Mouse (Mus musculus) stomach, postnatal 0 days (tissue): ENCODE data around the gene Fam53b. TPM values are rescaled to one million over a fixed set of nuclear protein-coding genes. Genes with fewer than 3 reads are reported as not detected.
A peak's percentile ranks its signal among the peaks of the same experiment; 100 is the strongest.

Experiments used
- ATAC-seq: fragments of 200-750 bp; cut with Nextera tagmentation; 2 replicates; pipeline ENCODE4 v1.8.0; 2017; ENCODE audit not compliant: low FRiP score, low TSS enrichment
- DNase-seq: peaks from one replicate; pipeline ENCODE4 v3.0.0-alpha.2; 2016; ENCODE audit warnings: low spot score
- H3K27ac ChIP-seq: fragments of 300-500 bp; sonication (generic); replicated peaks from 2 replicates; pipeline ENCODE4 v1.5.1; 2014; ENCODE audit warnings: mild to moderate bottlenecking, control low read depth
- H3K27me3 ChIP-seq: fragments of 300-500 bp; sonication (generic); 2 replicates; pipeline ENCODE4 v1.6.1; 2014; ENCODE audit warnings: low read length; ENCODE audit not compliant: control insufficient read depth, insufficient read depth
- H3K36me3 ChIP-seq: fragments of 300-500 bp; sonication (generic); 2 replicates; pipeline ENCODE4 v1.6.1; 2014; ENCODE audit warnings: low read length, mixed read lengths; ENCODE audit not compliant: control insufficient read depth, insufficient read depth
- H3K4me1 ChIP-seq: fragments of 300-500 bp; sonication (generic); replicated peaks from 2 replicates; pipeline ENCODE4 v1.6.1; 2014; ENCODE audit warnings: antibody characterized with exemption; ENCODE audit not compliant: control insufficient read depth, insufficient read depth
- H3K4me2 ChIP-seq: fragments of 300-500 bp; sonication (generic); replicated peaks from 2 replicates; pipeline ENCODE4 v1.6.1; 2014; ENCODE audit warnings: low read depth, mild to moderate bottlenecking, control low read depth, moderate library complexity
- H3K4me3 ChIP-seq: fragments of 300-500 bp; sonication (generic); 2 replicates; pipeline ENCODE4 v1.5.1; 2014; ENCODE audit warnings: low read depth, low read length, control low read depth
- H3K9ac ChIP-seq: fragments of 300-500 bp; sonication (generic); 2 replicates; pipeline ENCODE4 v1.6.1; 2014; ENCODE audit warnings: mild to moderate bottlenecking, low read length, control low read depth, mixed read lengths
- H3K9me3 ChIP-seq: fragments of 300-500 bp; sonication (generic); 2 replicates; pipeline ENCODE4 v1.6.1; 2016; ENCODE audit warnings: low read length; ENCODE audit not compliant: control insufficient read depth
- CTCF ChIP-seq: IDR thresholded peaks from 2 replicates; pipeline ENCODE4 v1.5.1; 2016; ENCODE audit warnings: antibody characterized with exemption, low read depth, mild to moderate bottlenecking, moderate library complexity
- EP300 ChIP-seq: optimal IDR thresholded peaks from 2 replicates; pipeline ENCODE3; 2016; ENCODE audit warnings: antibody characterized with exemption
- WGBS: fragments of 180-500 bp; shearing (Covaris S2); extraction: QIAGEN DNeasy Blood & Tissue Kit; methylation state at CpG from one replicate; pipeline ENCODE4 v1.1.7; 2014; 5-methylcytosine and 5-hydroxymethylcytosine counted together
- polyA plus RNA-seq: library from polyadenylated mRNA; unstranded; fragments of >200 nt; fragmentation: Nextera tagmentation; extraction: Ambion mirVana; gene quantifications from 2 replicates; pipeline ENCODE4 v1.2.1, GENCODE M21; 2015

Fam53b gene
- polyA plus RNA-seq, 1 experiment from 2014 or later: 8.5 TPM

GRCm38 (mm10) chr7:132688721-132689120 is 125.0 kb downstream of the Fam53b start:
- Histone ChIP-seq H3K4me2 (no peak overlapping the region), H3K27ac (0 out of 2 replicates have a peak overlapping the region, but pooled peaks have one; percentile 30), H3K27me3 (no peaks in the 10 kb centered on the region), H3K4me3 (no peak overlapping the region), H3K9me3 (no peaks in the 10 kb centered on the region), H3K4me1 (peaks cover 9% of the 10 kb centered on the region; the same call in 1 of the 2 replicates), H3K9ac (no peak overlapping the region), H3K36me3 (no peaks in the 10 kb centered on the region)
- ATAC-seq (no peak), DNase-seq (no peak)
- WGBS: 34% methylated on average over 5 of the region's 5 CpGs
- TF ChIP-seq CTCF: no peak
- no peak for TF ChIP-seq EP300

- Histone ChIP-seq H3K27me3 (no peaks in the 10 kb centered on the region), H3K27ac (no peak overlapping the region), H3K36me3 (no peaks in the 10 kb centered on the region), H3K4me3 (no peak overlapping the region), H3K4me2 (no peak overlapping the region), H3K9me3 (no peaks in the 10 kb centered on the region), H3K4me1 (peaks cover 9% of the 10 kb centered on the region; the same call in 1 of the 2 replicates), H3K9ac (no peak overlapping the region)
- ATAC-seq: no peak
- no peak for DNase-seq
- TF ChIP-seq CTCF (no peak), EP300 (no peak)
- 36% methylated on average over 2 of the region's 2 CpGs for WGBS
Measured at GRCm38 (mm10) chr7:132687897-132688296, 125.8 kb downstream of the Fam53b start.

- no peaks in the 10 kb centered on the region for H3K9me3 ChIP-seq
- H3K4me1 ChIP-seq: peaks cover 9% of the 10 kb centered on the region; the same call in 1 of the 2 replicates
- H3K27me3 ChIP-seq: no peaks in the 10 kb centered on the region
- no peak overlapping the region for H3K27ac ChIP-seq
- TF ChIP-seq EP300 (no peak), CTCF (no peak)
- ATAC-seq: no peak
- no peak overlapping the region for H3K9ac ChIP-seq
- no peak overlapping the region for H3K4me2 ChIP-seq
- no peak overlapping the region for H3K4me3 ChIP-seq
- WGBS: 89% methylated on average over 3 of the region's 3 CpGs
- no peaks in the 10 kb centered on the region for H3K36me3 ChIP-seq
- DNase-seq: no peak
Measured at GRCm38 (mm10) chr7:132686515-132686914, 127.2 kb downstream of the Fam53b start.

GRCm38 (mm10) chr7:132683923-132684322 is 129.8 kb downstream of the Fam53b start:
- H3K27me3 ChIP-seq: no peaks in the 10 kb centered on the region
- H3K4me3 ChIP-seq: no peak overlapping the region
- ATAC-seq (no peak), DNase-seq (no peak)
- H3K27ac ChIP-seq: no peak overlapping the region
- H3K9me3 ChIP-seq: no peaks in the 10 kb centered on the region
- H3K4me2 ChIP-seq: no peak overlapping the region
- TF ChIP-seq CTCF (no peak), EP300 (no peak)
- WGBS: 81% methylated on average over 4 of the region's 4 CpGs
- no peaks in the 10 kb centered on the region for H3K36me3 ChIP-seq
- H3K9ac ChIP-seq: no peak overlapping the region
- H3K4me1 ChIP-seq: peaks cover 9% of the 10 kb centered on the region; the same call in 1 of the 2 replicates

- no peaks in the 10 kb centered on the region for H3K9me3 ChIP-seq
- no peaks in the 10 kb centered on the region for H3K36me3 ChIP-seq
- no peak overlapping the region for H3K9ac ChIP-seq
- H3K4me2 ChIP-seq: no peak overlapping the region
- DNase-seq: no peak
- 0 out of 2 replicates have a peak, but pooled peaks cover 2% of the 10 kb centered on the region for H3K4me1 ChIP-seq
- H3K4me3 ChIP-seq: no peak overlapping the region
- no peak for ATAC-seq
- WGBS: 74% methylated on average over 3 of the region's 3 CpGs
- no peak overlapping the region for H3K27ac ChIP-seq
- TF ChIP-seq EP300: no peak
- no peak for TF ChIP-seq CTCF
- no peaks in the 10 kb centered on the region for H3K27me3 ChIP-seq
Measured at GRCm38 (mm10) chr7:132682901-132683300, 130.8 kb downstream of the Fam53b start.

- TF ChIP-seq EP300 (no peak), CTCF (no peak)
- H3K4me2 ChIP-seq: no peak overlapping the region
- no peak overlapping the region for H3K9ac ChIP-seq
- no peak overlapping the region for H3K4me3 ChIP-seq
- WGBS: 90% methylated on average over 3 of the region's 3 CpGs
- ATAC-seq (no peak), DNase-seq (no peak)
- no peaks in the 10 kb centered on the region for H3K4me1 ChIP-seq
- no peaks in the 10 kb centered on the region for H3K9me3 ChIP-seq
- no peaks in the 10 kb centered on the region for H3K27me3 ChIP-seq
- no peak overlapping the region for H3K27ac ChIP-seq
- H3K36me3 ChIP-seq: no peaks in the 10 kb centered on the region
Measured at GRCm38 (mm10) chr7:132682336-132682735, 131.3 kb downstream of the Fam53b start.
